Mouse (Mus musculus) fibroblast of lung, adult 2 months (primary cell): ENCODE measurements around the gene Nudt22.

Experiments used
- DNase-seq: peaks from one replicate; pipeline ENCODE4 v3.0.0-alpha.2; 2011; ENCODE audit warnings: low read depth

The Nudt22 gene

DNA sequence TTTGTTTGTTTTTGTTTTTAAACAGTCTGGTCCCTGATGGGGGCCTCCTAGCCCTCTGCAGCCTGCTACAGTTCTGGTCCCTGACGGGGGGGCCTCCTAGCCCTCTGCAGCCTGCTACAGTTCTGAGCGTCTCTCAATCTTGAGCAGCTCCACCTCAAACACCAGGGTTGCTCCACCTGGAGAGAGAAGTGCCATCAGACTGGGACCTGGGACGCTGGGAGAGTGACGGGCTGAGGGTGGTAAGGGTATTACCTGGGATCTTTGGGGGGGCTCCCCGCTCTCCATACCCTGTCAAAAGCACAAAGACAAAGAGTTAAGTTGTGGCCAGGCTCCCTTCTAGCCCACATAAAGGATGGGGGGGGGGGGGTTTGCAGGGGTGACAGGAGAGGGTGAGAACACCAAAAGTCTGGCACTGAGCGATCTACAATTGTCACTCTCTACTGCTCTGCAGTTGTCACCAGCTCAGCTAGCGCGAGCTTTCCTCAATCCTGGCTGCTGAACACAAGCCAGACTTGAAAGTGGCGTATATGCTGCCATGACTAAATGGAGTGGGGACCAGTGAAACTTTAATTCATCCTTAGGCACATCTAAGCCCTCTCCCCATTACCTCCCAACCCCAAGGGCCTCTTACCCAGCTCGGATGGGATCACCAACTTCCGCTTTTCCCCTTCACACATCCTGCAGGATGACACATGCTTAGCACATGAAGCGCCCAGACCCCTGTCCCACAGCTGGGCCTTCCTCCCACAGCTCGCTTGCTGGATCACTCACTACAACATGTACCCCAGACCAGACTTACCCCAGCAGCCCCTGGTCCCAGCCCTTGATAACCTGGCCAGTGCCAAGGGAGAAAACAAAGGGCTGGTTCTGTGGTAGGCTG, 17.9 kb downstream of the Nudt22 start:
- DNase-seq: no peak

DNA sequence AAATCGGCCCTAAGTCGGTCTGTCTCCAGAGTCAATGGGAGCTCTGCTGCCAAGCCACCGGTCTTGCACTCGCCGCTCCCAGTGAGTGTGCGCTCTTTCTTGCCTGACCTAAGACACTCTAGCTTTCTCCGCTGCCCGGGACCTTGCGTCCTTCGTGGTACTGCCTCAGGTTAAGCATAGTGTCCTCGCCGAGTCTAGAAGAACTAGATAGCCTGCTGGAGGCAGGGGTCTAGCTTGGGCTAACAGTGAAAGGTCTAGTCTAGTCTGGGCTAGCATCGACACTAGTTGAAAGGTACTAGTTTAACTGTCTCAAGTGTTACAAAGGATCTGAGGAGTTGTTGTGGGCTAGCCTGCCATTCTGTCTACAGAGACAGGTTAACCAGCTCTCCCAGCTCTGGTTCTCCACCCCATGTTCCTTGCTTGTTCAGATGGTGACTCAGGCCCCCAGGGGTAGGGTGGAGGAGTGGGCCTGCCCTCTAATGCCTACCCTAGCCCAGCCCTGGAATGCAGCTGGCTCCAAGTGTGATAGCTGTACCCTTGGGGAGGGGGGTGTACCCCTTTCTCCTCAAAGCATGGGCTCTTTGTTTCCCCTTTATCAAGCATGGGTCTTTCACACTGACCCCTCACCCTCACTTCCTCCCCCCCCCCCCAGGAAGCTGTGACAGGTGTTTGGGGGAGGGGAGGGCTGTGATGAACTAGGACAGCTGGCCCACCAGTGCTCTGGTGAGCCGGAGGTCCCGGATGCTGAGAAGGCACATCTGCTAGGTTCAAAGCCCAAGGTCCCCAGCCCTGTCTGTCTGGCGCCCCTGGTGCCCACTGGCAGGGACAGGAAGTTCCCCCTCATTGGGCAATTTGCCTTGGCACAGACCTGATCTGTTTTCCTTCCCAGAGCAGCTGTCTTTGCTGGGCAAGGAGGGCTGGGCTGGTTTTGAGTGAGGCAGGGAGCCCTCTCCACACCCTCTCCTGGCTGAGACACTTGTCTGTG, 20.1 kb downstream of the Nudt22 start, which contains the start of gene Plcb3:
TSS of gene Plcb3 (minus strand) at position 934 of the 985 bp plus-strand sequence.
- no peak for DNase-seq

DNA sequence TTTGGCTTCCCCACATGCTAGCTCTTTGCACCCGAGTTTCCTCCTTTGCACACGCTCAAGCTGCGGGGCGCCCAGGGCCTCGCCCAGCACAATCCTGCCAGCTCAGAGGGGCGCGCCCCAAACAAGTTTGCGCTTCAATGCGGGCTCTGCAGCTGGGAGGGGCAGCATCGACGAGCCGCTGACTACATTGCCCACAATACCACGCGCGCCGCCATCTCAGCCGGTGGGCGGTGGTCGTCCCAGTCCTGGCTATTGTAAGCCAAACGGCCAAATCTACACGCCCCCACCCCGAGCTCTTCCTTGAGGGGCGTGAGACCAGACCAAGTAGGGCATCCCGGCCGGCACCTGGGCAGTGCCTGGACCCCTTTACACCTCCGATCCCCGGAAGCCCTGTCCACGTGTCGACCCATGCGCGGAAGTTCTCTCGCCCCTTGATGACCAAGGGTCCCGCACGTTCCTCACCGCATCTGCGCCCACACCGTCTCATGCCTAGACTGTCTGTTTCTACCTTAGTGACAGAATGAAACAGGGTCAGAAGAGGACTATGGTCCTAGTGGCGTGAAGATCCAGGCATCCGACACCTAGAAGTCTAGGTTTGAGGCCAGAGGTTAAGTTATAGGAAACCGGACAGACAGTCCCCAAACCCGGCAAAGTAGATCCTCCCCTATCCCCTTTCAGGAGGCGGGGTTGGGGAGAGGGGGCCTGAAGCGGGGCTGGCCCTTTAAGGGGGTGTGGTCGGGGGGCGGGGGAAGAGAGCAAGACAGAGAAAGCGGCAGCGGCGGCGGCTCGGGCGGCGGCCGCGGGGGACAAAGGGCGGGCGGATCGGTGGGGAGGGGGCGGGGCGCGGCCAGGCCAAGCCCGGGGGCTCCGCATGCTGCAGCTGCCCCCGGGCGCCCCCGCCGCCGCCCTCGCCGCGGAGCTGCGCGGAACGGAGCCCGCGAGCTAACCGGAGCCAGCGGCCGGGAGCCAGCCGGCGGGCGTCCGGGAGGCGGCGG, 21.4 kb downstream of the Nudt22 start, which contains the start of gene Ppp1r14b:
TSS of gene Ppp1r14b (plus strand) at position 758 of the 995 bp plus-strand sequence.
- peak; percentile 60 for DNase-seq

DNA sequence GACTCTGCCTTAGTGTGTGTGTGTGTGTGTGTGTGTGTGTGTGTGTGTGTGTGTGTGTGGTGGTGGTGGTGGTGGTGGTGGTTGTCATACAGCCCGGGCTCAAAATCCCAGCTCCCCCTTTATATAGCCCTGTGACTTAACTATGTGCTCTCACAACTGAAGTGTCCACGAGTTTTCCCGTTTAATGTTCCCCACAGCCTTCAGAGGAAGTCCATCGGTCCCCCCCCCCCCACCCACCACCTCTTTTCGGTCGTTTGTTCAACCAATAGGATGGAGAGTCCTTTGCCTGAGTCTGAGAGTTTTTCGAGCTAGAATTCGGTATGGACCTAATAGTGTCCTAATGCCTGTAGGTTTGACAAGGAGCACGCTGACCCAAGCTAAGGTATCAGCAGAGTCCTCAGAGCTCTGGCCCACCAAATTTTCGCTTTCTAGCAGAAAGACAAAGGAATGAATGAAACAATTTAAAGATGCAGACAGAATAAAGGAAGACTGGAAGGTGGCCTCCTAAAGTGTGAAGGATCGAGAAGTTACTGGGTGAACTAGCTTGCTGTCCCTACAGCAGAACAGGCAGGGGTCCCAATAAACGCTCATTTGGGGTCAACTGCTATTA, 22.2 kb downstream of the Nudt22 start:
- DNase-seq: no peak

DNA sequence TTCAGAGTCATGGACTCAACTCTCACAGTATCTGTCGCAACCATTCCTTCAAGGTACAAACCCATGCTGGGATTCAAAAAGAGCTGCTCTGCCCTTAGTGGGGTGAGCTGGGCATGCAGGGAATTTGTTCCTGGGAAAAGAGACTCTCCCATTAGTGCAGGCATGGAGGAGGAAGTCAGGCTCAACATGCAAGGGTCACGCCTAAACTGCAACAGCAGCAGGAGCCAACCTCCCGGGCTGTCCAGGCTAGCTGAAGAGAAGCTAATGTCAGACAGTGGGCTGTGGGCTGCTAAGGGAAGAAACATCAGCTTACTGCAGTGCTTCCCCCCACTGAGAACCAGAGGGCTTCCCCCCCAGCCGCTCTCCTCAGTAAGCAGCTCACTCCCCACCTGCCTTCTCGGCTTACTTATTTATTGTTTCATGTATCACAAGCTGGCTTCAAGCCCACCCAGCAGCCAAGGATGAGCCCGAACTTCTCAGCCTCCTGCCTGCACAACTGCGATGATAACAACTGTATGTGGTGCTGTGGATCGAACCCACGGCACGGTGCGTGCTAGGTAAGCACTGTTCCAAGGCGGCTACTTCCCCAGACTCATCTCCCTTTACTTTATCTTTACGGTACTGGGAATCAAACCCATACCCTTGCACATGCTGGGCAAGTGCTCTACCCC, 23.5 kb downstream of the Nudt22 start:
- no peak for DNase-seq

DNA sequence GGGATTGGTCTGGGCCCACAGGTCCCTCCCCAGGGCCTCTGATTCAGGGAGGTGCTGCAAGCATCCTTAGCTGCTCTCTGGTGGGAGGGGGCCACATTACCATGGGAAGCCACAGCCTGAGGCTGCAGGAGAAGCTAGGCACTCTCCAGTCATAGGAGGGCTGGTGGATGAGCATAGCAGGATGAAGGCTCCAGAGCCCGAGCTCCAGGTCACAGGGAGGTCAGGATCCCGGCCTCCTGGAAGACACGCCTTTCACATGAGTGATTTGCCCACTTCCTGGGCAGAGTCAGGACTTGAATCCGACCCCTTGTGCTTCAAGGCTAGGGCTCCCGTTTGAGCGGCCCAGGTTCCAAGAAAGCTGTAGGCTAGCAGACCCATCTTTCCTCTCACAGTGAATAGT, 24.3 kb downstream of the Nudt22 start:
- no peak for DNase-seq

DNA sequence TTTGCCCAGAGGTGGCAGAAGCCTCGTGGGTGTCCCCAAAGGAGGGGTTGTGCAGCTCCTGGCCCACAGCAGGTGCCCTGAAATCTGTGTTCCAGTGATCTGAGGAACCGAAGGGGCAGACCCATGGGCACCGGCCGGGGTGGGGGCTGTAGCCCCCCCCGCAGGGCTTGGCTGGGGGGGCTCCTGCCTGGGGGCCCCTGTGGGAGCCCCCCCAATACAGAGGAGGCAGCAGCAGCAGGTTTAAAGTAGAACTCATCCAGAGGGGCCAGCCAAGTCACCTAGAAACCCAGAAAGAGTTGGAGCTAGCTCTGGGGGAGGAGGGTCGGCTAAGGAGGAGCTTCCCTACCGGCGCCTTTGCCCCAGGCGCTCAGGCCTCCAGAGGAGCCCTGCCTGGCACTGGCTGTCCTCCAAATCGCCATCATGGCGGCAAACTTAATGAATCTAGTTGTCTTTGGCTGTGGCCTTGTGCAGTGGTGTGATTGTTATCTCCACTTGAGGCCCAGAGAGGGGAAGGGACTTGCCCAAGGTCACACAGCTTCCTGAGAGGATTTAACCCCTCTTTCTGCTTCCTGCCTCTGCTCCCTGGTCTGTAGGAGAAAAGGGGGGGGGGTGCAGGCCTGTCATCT, 25.3 kb downstream of the Nudt22 start:
- DNase-seq: no peak

DNA sequence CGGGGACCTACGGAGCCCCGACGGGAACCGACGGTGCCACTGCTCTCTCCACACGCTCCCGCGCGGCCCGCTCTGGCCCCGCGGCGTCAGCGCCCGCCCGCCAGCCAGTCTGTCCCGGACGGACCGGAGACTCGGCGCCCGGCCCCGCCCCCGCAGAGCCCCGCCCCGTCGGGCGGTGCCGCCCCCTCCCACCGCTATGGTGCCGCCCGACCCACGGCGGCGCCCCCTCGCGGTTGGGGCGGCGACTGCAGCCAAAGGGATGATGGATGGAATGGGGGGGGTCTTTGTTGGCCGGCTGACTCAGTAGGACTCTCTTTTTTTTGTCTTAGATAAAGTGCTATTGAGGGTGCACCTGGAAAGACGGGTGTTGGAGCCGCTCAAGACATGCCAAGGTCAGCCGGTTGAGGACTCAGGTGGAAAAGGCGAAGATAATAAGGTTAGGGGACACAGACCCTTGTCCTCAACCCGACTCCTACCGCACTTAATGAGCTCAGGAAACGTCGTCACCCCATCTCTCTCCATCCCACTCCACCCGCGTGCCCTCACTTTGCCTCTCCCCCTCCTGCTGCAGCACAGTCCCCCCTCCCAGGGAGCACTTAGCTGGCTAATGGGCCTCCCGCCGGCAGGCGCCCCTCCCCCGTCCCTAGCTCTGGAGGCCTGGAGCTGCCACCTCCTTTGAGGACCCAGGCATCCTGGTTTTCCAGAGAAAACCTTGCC, 26.1 kb downstream of the Nudt22 start:
- no peak for DNase-seq

DNA sequence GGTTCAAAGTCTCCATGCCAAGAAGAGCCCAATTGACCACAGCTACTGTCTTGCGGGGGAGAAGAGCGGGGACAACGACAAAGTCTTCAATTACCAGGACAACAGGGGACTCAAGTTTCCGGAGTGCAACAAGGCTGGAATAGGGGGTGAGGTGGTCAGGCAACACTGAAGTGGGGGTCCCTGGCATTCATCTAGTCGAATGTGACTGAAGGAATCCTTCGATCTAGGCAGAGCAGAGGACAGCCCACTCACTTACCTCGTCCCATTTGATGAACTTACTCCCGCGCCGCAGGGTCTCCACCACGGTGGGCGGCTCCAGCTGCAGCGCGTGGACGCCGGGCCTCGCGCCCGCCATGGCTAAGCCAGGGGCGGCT, 26.6 kb downstream of the Nudt22 start:
- no peak for DNase-seq

DNA sequence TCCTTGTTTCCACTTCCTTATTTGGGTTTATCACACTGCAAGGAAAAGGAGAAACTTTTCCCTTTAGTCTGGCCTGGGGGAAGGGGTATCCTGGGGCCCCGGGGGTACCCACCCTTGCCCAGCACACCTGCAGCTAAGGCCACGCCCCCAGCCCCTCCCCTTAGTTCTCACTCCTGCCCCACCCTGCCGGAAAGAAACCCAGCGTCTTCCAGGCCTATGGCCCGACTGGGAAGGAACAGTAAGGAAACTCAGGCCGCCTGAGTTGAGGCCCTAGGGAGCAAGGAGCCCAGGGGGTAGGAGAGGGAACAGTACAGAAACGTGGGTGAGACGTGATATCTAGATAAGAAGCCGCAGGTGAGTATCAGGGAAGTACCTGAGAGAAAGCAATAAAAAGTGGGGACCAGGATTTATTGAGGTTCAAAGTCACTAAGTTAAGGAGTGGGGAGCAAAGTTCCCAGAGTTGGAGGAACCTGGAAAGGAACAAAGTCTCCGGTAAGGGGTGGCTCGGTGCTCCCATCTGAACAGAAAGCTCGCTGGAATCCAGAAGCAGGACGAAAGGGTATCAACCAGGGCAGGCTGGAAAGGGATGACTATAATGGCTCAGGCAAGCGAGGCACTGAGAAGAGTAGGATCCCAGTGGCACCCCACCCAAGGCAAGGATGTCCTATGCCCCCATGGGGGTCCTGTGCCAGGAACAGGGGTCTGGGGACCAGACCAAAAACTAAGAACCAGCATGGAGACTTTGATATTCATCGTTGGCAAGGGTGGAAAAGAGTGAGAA, 27.2 kb downstream of the Nudt22 start:
- no peak for DNase-seq

DNA sequence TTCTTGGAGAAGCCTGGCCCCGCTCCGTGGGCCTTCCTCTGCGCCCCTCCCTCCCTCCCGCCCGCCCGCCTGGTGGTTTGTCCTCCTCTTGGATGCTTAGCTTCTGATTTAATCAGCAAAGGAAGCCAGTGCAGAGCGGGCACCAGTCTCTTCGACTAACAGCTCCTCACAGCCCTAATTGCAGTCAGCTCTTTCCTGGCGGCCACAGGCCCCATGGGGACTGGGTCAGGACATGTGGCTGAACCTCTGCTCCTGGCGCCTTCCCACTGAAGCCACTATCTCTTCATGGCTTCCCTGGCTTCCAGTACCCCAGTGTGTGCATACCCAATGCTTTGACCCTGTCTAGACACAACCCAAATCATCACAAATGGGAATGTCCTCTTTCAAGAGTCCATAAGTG, 39.5 kb downstream of the Nudt22 start:
- DNase-seq: no peak

DNA sequence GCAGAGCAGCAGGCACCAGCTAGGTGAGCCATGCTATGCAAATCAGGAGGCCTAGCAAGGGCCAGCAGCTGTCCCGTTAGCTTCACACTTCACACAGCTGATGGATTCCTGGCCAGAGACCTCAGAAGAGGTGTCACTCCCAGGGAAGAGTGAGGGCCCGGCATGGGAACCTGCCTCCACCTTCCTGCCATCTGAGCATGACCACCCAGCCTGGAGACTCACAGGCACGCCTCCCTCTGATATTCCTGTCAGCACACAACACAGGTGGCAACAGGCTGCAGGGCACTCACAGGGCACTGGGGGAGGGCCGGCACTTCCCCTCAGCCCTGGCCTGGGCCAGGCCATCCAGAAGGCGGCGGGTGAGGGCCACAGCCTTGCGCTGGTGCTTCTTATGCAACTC, 40.5 kb downstream of the Nudt22 start:
- DNase-seq: no peak

DNA sequence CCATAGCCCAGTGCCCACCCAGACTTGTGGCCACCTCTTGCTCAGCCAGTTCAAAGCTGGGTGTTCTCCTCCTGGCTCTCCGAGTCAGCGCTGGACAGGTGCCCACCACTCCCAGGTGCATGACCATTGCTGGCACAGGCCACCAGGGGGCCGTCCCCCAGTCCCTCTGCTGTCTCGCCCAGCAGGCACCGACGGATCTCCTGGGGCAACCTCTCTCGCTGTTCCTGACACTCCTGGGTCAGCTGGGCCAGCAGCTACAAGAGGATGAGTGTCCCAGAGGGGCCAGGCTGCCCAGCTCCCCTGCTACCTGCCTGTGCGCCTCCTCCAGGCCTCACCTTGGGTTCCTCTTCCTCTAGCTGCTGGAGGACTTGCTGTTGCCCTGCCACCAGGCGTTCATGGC, 41.9 kb downstream of the Nudt22 start:
- DNase-seq: no peak

DNA sequence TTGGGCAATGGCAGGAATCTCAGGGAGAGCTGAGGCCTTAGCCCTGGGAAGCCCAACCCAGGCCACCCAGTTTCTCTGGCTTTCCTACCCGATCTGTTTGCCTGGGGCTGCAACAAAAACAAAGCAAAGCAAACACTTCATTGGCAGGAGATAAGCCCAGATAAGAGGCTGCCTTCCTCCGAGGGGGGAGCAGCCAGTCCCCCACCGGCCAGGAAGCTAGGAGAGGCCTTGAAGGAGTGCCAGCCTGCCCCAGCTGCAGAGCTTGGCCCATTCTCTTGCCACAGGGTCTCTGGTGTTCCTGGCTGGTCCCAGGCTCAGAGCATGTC, 43.2 kb downstream of the Nudt22 start:
- DNase-seq: no peak

DNA sequence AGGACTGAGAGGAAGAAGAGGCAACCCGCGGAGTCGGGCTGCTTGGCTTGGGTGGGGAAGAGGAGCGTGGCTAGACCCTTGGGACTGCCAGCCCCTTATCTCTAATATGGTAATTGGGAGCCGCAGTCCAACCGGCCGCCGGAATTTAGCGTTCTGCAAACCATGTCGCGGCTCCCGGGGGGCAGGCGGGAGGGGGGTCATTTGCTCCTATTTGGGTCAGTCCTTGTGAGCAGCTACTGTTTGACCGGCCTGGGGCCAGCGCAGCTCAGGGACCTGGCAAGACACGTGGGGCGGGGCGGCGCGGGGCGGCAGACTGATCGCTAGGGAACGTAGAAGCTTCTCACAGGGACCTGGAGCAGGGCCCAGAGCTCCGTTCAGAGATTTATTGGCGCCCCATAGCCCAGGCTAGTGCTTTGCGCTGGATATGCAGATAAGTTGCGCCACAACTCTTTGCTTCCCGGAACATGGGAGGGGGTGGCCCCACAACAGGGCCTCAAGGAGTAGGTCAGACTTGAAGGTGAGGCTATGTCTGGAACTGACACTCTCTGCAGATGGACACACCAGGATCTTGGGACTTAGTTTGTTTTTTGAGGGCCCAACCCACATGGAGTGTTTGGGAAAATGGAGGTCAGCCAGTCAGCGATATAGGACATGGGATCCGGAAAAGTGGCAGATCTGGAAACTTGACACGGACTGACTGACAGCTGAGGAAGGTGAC, 43.8 kb downstream of the Nudt22 start:
- peak; percentile 78 for DNase-seq

DNA sequence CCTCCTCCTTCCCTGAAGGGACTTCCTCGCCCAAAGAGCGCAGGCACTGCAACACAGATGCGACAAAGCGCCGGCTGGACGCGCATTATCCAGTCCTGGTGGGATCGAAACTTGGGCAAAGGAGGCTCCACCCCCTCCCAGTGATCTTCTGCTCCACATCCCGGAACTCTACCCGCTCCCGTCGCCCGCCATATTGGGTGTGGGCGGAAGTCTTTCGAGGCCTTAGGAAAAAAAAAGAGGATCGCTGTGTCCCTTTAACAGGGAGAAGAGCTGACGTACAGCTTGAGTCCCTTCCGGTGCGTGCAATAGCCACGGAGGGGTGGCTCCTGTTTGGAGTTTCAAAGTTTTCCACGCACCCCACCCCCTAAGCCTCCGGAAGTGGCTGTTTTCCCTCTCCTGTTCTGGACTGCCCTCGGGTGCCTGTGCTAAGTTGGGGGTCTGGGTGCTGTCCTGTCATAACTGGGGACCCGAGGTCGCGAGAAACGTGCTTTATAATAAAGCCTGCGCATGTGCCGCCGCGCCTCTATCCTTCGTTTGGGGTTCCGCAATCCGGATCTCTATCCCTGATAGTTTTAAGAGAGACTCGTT, 44.4 kb downstream of the Nudt22 start:
- DNase-seq: peak; percentile 83

DNA sequence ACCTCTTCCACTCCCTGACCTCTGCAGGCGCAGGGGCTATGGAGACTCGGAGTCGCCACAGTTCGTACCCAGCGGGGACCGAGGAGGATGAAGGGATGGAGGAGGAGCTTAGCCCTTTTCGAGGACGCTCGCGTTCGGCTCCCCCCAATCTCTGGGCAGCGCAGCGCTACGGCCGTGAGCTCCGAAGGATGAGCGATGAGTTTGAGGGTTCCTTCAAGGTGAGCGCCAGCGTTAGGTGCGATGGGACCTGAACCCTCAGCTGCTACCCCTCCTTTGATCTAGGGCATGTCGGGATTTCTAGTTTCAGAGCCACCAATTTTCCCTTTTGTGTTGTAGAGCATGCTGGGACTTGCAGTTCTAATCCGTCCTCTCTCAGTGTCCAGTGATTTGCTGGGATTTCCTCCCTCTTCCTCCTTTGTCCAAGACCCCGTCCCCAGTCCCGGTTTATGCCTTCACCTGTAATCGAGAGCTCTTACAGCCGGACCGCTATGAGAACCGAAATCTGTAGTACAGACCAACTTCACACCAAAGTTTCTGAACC, 45.2 kb downstream of the Nudt22 start:
- DNase-seq: no peak
